Mouse (Mus musculus) kidney, postnatal 36 days (tissue): ENCODE measurements around the gene Otop3.
A peak's percentile ranks its signal among the peaks of the same experiment; 100 is the strongest.

ENCODE experiments used
- DNase-seq, 2 experiments: peaks; one replicate each; pipeline ENCODE4 v3.0.0; 2021 to 2022; ENCODE audit warnings: mixed read lengths in 2 of 2

Otop3 gene

GRCm38 (mm10) chr11:115319704-115320383 lies 14.7 kb upstream of the Otop3 start:
- DNase-seq, result no peak

- peak; percentile 32 to 80 for DNase-seq
These were observed 12.4 kb upstream of the Otop3 start, which contains the start of gene Ush1g for GRCm38 (mm10) chr11:115321906-115322693. Ush1g (minus strand) TSS chr11:115322041.

GRCm38 (mm10) chr11:115323354-115323753 lies 11.2 kb upstream of the Otop3 start:
- no peak for DNase-seq

DNA sequence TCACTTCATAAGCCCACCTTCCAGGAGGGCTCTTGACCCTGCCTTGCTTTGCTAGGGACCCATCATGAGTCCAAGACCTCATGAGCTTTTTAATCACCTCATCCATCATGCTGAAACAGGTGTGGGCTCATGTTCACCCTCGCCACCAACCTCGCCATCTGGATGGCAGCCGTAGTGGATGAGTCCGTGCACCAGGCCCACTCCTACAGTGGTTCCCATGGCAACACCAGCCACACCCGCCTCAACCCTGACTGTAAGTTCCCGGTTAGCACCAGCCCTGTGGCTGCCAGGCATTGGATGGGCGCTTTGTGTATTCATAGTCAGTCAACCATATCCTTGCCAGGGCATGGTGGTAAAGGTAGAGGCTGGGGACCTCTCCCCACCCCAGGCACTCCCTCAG lies 7.8 kb upstream of the Otop3 start:
- DNase-seq, result no peak

- peak in 1 of 2 experiments; percentile 34 for DNase-seq
These were observed 5.2 kb upstream of the Otop3 start for GRCm38 (mm10) chr11:115329339-115329738.

- DNase-seq, result peak; percentile 18 to 71
These were observed 692 bp downstream of the Otop3 start for GRCm38 (mm10) chr11:115335223-115335622.

- DNase-seq, result no peak
These were observed 1.6 kb downstream of the Otop3 start for GRCm38 (mm10) chr11:115336115-115336514.

DNA sequence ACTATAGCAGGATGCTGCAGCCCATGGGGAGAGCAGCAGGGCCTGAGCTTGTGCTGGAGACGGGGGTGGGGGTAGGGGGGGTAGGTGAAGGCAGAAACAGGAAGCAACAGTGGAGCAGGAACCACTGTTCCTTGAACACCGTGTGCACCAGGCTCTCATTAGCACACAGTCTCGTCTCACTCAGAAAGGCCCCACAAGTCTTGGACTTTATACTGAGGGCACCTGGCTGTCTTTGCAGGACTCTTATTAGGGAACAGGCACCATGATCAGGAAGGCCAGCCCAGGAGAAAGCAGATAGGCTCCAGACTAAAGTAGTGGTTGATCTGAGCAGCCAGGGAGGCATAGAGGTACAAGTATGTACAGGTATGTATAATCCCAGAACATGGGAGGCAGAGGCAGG lies 2.8 kb downstream of the Otop3 start:
- DNase-seq, result peak; percentile 32 to 46

GRCm38 (mm10) chr11:115337826-115338225 lies 3.3 kb downstream of the Otop3 start:
- peak; percentile 17 to 37 for DNase-seq

DNA sequence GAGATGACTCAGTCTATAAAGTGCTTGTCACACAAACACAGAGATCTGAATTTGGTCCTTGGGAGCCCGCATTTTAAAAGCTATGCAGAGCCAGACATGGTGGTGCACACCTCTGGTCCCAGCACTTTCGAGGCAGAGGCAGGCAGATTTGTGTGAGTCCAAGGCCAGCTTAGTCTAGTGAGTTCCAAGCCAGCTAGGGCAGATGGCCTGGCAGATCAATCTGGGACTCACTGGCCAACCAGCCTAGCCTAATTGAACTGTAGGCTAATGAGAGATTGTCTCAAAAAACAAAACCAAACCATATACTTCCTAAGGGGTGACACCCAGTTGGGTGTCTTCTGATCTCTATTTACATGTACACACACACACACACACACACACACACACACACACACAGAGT lies 6.7 kb downstream of the Otop3 start:
- no peak for DNase-seq

GRCm38 (mm10) chr11:115341866-115342265 lies 7.3 kb downstream of the Otop3 start:
- DNase-seq, result no peak

DNA sequence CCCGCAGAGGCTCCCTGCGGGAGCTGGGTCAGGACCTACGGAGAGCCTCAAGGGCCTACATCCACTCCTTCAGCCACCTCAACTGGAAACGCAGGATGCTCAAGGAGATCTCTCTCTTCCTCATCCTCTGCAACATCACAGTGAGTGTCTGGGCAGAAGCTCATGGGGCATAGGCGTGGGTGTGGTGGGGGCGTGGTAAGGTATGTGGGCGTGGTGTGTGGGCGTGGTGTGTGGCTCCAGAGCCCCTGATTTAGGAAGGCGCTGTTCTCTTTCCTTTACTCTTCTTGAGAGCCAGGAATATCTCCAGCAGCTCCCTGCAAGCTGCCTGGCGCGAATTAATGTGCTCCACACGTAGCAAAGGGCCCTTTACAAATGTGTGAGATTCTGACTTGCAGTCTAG lies 10.4 kb downstream of the Otop3 start:
- no peak for DNase-seq

- no peak for DNase-seq
These were observed 11.0 kb downstream of the Otop3 start for GRCm38 (mm10) chr11:115345515-115345914.

DNA sequence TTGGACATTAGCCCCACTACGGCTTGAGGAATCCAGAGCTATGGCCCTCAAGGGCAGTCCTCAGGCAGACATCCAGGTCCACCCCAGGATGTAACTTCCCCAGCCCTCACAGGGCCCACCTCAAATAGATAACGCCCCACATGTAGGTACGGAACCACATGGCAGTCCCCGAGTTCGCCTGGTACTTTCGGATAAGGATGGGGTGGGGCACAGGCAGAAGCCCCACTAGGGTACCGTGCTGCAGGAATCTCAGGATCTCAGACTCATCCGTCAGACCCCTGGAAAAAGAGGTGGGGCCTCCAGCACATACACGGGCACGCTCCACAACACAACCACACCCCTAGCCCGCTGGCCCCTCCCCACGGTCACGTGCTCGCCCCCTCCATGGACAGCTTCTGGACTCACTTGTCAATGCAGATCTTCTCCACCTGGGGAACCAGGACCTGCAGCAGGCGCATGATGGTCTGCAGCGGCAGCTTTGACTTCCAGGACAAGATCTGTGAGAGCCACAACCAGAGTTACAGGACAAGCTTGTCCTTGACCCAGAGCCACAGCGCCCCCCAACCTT lies 14.2 kb downstream of the Otop3 start:
- no peak for DNase-seq

DNA sequence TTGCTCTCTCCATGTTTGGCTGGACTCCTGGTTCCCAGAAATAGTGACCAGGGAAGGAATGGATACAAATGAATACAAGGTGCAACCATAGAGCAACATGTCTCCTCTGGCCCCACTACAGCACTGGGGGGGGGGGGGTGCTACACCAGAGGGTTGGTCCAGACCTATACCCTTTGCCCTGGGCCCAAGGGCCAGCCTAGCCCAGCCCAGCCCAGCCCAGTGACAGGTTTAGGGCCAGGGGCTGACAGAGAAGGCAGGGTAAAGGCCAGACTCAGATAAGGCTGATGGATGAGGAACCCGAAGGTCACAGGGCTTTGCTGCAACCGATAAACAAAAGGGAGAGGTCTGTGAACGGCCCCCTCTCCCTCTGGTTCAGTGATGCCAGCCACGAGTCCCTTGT lies 15.4 kb downstream of the Otop3 start:
- no peak for DNase-seq

DNA sequence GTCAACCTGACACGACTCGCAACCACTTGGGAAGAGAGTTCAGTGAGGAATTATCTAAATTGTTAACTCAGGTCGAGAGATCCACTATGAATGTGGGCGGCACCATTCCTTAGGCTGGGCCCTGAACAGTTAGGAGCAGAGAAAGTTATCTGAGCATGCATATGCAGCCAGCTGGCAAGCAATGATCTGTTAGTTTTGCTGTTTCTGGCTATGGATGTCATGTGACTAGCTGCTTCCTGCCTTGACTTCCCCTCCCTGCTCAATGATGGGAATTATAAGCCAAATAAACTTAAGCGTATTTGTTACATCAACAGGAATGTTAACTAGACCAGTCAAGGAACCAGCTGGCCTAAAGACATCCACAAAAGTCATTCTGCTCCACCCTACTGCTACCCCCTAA lies 18.8 kb downstream of the Otop3 start:
- no peak for DNase-seq

- DNase-seq, result peak; percentile 61 to 80
These were observed 19.7 kb downstream of the Otop3 start for GRCm38 (mm10) chr11:115354183-115354582.

GRCm38 (mm10) chr11:115358468-115358867 lies 23.9 kb downstream of the Otop3 start:
- DNase-seq, result peak; percentile 80 to 89

DNA sequence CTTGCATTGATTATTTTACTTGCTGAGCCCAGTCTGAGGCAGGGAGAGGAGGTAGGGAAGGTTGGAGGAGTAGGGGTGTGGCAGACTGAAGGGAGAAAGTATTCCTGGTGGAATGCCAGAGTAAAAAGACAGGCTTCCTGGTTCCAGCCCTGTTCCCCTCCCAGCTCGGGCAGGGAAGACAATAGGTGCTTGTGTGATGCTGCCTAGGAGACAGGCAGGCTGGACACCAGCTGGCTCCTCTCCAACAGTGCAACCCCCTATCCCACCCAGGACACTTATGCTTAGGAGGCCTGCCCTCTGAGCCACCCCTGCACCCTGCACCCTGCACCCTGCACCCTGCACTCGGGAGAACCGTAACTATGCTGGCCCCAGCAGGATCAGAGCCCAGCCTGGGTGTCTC lies 24.8 kb downstream of the Otop3 start:
- DNase-seq, result no peak

GRCm38 (mm10) chr11:115359726-115360125 lies 25.2 kb downstream of the Otop3 start:
- DNase-seq, result no peak

GRCm38 (mm10) chr11:115364136-115364535 lies 29.6 kb downstream of the Otop3 start:
- DNase-seq, result no peak

GRCm38 (mm10) chr11:115366039-115366705 lies 31.6 kb downstream of the Otop3 start:
- no peak for DNase-seq

- DNase-seq, result no peak
These were observed 32.3 kb downstream of the Otop3 start for GRCm38 (mm10) chr11:115366706-115367394.
